Comparison of ENCODE assay signal across 8 mouse cellular contexts in genomic region chr11:69935137-69935879, GRCm38 (mm10). TPM values are rescaled to one million over a fixed set of nuclear protein-coding genes. Genes with fewer than 3 reads are reported as not detected.
DNase-seq lines count a peak whose midpoint lies in the region; ATAC-seq lines count a peak whose summit lies in the region.

Gene Ybx2, plus strand, starts transcription at chr11:69935796.

- no peaks in the 10 kb centered on the region for H3K9me3 ChIP-seq in hindbrain, embryonic 13.5 days

- ATAC-seq in hindbrain, embryonic 13.5 days (ENCODE audit: low FRiP score) = peak; percentile 93

- peak within 1 kb of the TSS; percentile 75 for H3K9ac ChIP-seq in hindbrain, embryonic 13.5 days

- no peaks in the 10 kb centered on the region for H3K36me3 ChIP-seq in hindbrain, embryonic 13.5 days

- H3K27me3 ChIP-seq in hindbrain, embryonic 13.5 days = peaks cover 63% of the 10 kb centered on the region

- no peak within 1 kb of the TSS for H3K27ac ChIP-seq in hindbrain, embryonic 13.5 days

- H3K4me1 ChIP-seq in hindbrain, embryonic 13.5 days (replicated peaks) = peaks cover 21% of the 10 kb centered on the region

- H3K4me2 ChIP-seq in hindbrain, embryonic 13.5 days = peak within 1 kb of the TSS; percentile 99

- 1% methylated on average over 42 of the region's 62 CpGs for WGBS in hindbrain, embryonic 13.5 days

- peak within 1 kb of the TSS; percentile 61 for H3K4me3 ChIP-seq in hindbrain, embryonic 13.5 days

- peak; percentile 94 for DNase-seq in WW6 (ENCODE audit: low read depth, low spot score)
- peak; percentile 93 to 98 for DNase-seq in cerebellum, postnatal 25 days
- DNase-seq in frontal cortex, postnatal 25 days (ENCODE audit: low spot score in 2 of 2) = peak; percentile 67 to 76
- peak; percentile 66 to 76 for DNase-seq in layer of hippocampus, postnatal 25 days (ENCODE audit: extremely low spot score in 1 of 2, low spot score in 1 of 2)
- peak; percentile 86 for DNase-seq in lung, postnatal 14 days
- peak; percentile 93 for DNase-seq in retina, postnatal 1 day
- DNase-seq in thymus, postnatal 36 days = peak; percentile 91 to 93

RNA-seq across cellular contexts. Expression of gene Ybx2, which starts in this region (rescaled TPM):
- 4.0 and 7.1 TPM in 2 replicates for polyA plus RNA-seq in hindbrain, embryonic 13.5 days (2015; fragmentation: Nextera tagmentation; extraction: Ambion mirVana)
- total RNA-seq in layer of hippocampus, postnatal 25 days (2021) = 10 to 100 TPM in 1 of 2 experiments, 1 to 10 TPM in 1; 7.3 to 11.1 TPM
